Mouse (Mus musculus) megakaryocyte, embryonic 14.5 days (primary cell): ENCODE results near the gene Gm3448.

Source experiments
- FLI1 ChIP-seq: IDR thresholded peaks from 2 replicates; pipeline ENCODE4 v1.6.1; 2012; ENCODE audit warnings: low read length, inconsistent platforms, mixed read lengths
- GATA1 ChIP-seq: IDR thresholded peaks from 3 replicates; pipeline ENCODE4 v1.6.1; 2012; ENCODE audit warnings: mixed read lengths, low read length, inconsistent platforms, borderline replicate concordance

DNA sequence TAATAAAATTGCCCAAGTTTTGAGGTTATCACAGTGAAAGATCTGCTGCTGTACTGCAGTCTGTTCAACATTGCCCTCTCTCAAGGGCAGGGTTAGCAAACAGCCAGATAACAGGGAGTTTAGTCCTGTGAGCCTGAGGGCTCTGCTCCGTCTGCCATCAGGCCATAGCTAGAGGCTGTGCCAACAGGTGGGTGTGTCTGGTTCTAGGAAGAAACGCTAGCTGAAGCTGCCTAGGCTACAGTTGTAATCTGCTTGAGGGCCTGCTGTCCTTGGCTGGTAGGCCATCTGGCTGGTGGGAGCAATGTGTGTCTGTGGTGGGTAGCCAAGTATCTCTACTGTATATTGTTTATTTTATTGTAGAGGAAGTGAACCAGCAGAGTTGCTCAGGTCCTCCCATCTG lies 36.2 kb upstream of the Gm3448 start:
- no peak for TF ChIP-seq GATA1
- no peak for TF ChIP-seq FLI1
